Mouse (Mus musculus) ES-CJ7 (cell line): ENCODE measurements around the gene Ank.

Experiments
- DNase-seq: peaks from one replicate; pipeline ENCODE4 v3.0.0; 2011; ENCODE audit warnings: low read depth, low spot score

Gene Ank

GRCm38 (mm10) chr15:27598786-27599385, 132.4 kb downstream of the Ank start:
- DNase-seq: no peak

GRCm38 (mm10) chr15:27600524-27600923, 134.0 kb downstream of the Ank start:
- no peak for DNase-seq

GRCm38 (mm10) chr15:27604558-27604957, 138.1 kb downstream of the Ank start:
- DNase-seq: no peak

- DNase-seq: no peak
These were observed 138.8 kb downstream of the Ank start for GRCm38 (mm10) chr15:27605252-27605651.

- DNase-seq: no peak
These were observed 143.1 kb downstream of the Ank start for GRCm38 (mm10) chr15:27609554-27609953.

- DNase-seq: peak; percentile 81
These were observed 146.2 kb downstream of the Ank start for GRCm38 (mm10) chr15:27612533-27613221.

GRCm38 (mm10) chr15:27613255-27613654, 146.8 kb downstream of the Ank start:
- DNase-seq: no peak

GRCm38 (mm10) chr15:27616159-27616558, 149.7 kb downstream of the Ank start:
- no peak for DNase-seq

GRCm38 (mm10) chr15:27617227-27617626, 150.8 kb downstream of the Ank start:
- no peak for DNase-seq

- DNase-seq: no peak
These were observed 152.5 kb downstream of the Ank start for GRCm38 (mm10) chr15:27618778-27619533.

GRCm38 (mm10) chr15:27619683-27620082, 153.2 kb downstream of the Ank start:
- no peak for DNase-seq

GRCm38 (mm10) chr15:27620475-27621185, 154.2 kb downstream of the Ank start:
- DNase-seq: no peak

- DNase-seq: no peak
These were observed 156.8 kb downstream of the Ank start for GRCm38 (mm10) chr15:27623286-27623685.

GRCm38 (mm10) chr15:27625014-27625889, 158.8 kb downstream of the Ank start:
- DNase-seq: no peak

- DNase-seq: no peak
These were observed 159.4 kb downstream of the Ank start for GRCm38 (mm10) chr15:27625890-27626255.

- no peak for DNase-seq
These were observed 159.8 kb downstream of the Ank start for GRCm38 (mm10) chr15:27626314-27626713.

GRCm38 (mm10) chr15:27627794-27628193, 161.3 kb downstream of the Ank start:
- no peak for DNase-seq

GRCm38 (mm10) chr15:27629046-27629445, 162.6 kb downstream of the Ank start:
- DNase-seq: no peak

- DNase-seq: no peak
These were observed 163.5 kb downstream of the Ank start for GRCm38 (mm10) chr15:27629800-27630600.
